Mouse (Mus musculus): ENCODE data around the gene Hacd3. TPM values are rescaled to one million over a fixed set of nuclear protein-coding genes. Genes with fewer than 3 reads are reported as not detected.

Hacd3 gene
- polyA plus RNA-seq, 1 experiment, result 5.0 TPM

DNA sequence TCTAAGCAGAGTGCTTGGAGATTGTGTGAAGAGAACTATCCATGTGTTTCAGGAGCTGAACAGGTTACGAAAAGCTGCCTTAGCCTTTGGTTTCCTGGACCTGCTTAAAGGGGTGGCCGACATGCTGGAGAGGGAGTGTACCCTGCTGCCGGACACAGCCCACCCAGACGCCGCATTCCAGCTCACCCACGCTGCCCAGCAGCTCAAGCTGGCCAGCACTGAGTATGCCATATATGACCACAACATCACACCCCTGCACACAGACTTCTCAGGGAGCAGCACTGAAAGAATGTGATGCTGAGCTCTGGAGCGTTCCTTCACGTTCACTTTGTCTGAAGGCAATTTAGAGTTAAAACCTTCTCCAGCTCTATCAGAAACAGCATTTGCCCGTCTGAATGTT, 35.7 kb downstream of the Hacd3 start:
- TF ChIP-seq GATA1 (IDR thresholded peaks at IDR 0.05; ENCODE audit: low read length), result no peak

DNA sequence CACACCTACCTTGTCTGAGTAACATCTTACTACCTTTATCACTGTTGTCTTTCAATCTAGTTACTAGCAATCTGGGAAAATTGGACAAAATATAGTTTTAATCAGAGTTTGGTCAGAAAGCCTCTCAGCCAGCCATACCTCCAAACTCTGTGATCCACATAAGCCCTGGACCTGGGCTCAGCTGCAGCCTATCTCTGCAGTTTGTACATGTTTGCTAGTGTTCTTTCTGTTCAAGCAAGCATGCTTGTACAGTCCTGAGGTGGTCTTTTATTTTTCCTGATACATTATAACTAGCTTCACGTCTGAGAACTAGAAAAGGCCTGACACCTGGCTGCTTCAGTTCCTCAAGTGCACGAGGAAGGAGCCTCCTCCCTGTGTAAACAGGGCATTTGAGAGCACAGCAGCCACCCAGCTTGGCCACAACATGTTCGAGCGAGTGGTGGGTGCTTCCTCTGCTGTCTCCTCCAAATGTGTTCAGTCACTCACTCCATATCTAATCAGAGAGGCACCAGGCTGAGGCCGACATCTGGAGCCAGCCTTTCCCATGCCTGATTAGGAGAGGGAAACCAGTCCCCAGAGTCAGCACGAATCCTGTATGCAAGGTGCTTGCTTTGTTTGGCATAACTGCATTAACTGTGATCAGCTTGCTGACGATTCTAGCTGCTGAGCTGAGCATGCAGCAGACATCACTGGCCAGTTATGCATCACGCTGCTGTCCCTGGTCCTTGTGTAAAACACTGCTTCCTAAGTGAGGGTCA, 36.3 kb downstream of the Hacd3 start:
- TF ChIP-seq GATA1 (IDR thresholded peaks at IDR 0.05; ENCODE audit: low read length), result no peak

DNA sequence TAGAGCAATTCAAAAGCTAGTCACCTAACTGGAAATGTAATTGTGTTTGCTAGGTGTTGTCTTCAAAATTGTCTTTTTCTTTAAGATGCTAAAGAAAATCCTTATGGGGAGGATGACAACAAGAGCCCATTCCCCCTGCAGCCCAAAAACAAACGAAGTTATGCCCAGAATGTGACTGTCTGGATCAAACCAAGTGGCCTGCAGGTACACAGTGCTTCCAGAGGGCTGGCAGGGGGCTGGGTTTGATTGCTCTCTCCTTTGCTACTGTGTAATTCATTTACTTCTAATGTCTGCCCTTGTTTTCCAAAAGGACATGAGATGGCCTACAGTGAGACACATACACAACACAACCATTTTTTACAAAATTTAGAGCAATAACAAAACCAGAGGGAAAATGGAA, 39.6 kb downstream of the Hacd3 start:
- no peak for TF ChIP-seq GATA1 (IDR thresholded peaks at IDR 0.05; ENCODE audit: low read length)

DNA sequence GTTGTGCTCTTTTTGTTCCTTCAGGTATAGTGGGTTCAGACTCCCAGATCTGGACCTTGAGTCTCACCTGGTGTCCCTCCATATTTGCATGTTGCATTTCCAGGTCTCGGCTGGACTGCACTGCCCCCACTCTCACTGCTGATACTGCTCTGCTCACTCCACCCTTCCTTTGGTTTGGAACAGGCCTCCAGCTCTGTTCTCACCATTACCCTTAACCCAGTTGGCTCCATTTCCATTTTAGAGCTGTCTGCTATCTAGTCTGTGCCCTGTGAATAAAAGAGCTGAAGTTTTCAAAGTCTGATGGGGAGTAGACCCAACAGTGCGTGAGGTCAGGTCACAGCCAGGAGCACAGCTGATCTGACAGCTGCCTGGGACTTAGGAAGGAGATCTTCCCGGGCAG, 40.9 kb downstream of the Hacd3 start:
- no peak for TF ChIP-seq GATA1 (IDR thresholded peaks at IDR 0.05; ENCODE audit: low read length)

DNA sequence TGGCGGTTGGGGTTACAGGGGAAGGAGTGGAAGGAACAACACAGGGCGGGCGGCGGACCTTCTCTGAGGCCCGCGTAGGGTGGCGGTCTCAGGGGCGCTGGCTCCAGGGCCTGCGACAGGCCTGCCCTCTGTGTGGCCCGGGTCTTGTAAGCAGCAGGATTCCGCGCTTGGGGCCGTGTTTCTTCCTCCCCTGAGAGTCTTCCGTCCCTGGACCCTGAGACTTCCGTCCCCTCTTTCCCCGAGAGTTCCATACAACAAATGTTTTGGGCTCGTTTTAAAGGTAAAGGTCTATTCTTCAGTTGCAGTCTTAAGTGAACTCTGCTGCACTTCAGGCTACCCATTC, 60.5 kb downstream of the Hacd3 start:
- TF ChIP-seq GATA1 (IDR thresholded peaks at IDR 0.05; ENCODE audit: low read length), result no peak

DNA sequence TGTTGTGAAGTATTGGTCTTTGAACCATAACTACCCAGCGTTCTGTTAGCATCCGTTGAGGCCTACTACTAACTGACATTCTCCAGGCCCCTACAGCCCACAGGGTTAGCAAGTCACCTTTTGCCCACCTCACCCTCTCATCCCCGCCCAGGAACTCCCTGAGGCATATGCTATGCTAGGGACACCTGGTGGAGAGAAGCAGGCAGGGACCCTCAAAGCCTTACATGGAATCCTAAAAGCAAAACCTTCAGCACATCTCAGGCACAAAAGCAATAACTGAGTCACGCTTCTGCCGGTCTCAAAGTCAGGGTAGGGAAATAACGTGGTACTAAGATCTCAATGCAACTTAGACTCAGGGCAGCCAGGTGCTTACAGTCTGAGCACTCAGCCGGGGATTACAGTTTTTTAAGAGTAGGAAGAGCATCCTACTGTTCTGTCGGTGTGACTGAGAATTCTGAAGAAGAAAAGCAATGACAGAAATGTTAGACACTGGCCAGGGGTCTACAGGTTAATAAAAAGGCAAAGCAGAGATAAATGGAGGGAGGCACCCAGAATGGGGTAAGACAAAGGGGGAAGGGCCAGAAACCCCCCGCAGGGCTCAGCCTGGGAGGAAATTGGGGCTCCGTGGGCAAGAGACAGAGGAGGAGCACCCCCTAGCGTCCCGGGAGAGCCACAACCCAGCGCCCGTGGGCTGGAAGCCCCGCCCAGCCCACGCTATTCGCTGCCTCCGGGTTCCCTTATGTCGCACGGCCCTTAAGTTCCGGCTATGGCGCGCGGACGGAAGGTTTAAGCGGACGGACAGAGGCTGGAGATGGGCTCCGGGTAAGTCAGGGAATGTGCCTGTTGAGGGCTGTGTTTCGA, 61.1 kb downstream of the Hacd3 start, which contains the start of gene Ints14:
Gene Ints14 (plus strand): TSS at position 789 of the 861 bp plus-strand sequence.
- TF ChIP-seq GATA1 (IDR thresholded peaks at IDR 0.05; ENCODE audit: low read length), result no peak

DNA sequence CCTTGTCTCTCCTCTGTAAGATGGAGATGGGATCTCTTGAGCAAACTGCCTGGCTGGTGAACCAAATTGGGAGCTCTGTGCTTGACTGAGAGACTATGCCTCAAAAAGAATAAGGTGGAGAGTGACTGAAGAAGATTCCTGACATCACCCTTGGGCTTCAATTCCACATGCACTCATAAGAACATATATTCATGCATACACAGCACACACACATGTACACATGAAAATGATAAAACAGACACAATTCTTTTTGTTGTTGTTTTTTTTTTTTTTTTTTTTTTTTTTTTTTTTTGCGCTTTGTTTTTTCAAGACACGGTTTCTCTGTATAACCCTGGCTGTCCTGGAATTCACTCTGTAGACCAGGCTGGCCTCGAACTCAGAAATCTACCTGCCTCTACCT, 64.2 kb downstream of the Hacd3 start:
- TF ChIP-seq GATA1 (IDR thresholded peaks at IDR 0.05; ENCODE audit: low read length), result no peak

DNA sequence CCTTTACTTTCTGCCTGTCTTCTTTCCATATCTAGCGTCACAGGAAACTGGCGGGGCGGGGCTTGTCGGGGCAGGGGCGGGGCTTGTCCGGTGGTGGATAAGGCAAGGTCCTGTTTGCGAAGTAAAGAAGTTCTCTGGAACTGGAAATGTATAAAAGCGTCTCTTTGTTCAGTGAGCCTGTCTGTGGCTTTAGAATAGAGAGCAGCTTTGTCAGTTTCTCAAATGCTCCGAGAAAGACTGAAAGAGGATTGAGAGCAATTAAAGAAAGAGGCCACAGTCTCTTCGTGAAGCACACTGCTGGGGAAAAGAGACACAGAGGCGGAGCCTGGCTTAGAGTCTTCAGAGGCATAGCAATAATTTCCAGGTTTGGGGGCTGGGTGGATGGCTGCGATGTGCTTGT, 65.2 kb downstream of the Hacd3 start:
- no peak for TF ChIP-seq GATA1 (IDR thresholded peaks at IDR 0.05; ENCODE audit: low read length)

DNA sequence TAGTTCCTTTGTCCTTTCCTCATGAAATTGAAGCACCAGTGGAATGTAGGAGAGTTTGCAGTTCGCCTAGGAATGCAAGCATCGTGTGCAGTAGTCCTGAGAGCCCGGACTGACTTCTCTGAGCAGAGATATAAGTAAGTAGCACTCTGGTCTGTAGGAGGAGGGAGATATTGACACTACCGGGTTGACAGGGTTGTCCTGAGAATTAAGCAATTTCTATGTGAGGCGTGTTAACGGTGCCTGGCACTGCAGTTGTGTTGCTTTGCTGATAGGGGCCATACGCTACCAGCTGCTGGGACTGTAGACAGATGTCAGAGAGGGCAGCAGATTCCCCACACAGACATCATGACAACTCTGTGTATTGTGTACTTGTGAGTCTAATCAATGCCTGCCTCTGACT, 68.3 kb downstream of the Hacd3 start:
- no peak for TF ChIP-seq GATA1 (IDR thresholded peaks at IDR 0.05; ENCODE audit: low read length)

DNA sequence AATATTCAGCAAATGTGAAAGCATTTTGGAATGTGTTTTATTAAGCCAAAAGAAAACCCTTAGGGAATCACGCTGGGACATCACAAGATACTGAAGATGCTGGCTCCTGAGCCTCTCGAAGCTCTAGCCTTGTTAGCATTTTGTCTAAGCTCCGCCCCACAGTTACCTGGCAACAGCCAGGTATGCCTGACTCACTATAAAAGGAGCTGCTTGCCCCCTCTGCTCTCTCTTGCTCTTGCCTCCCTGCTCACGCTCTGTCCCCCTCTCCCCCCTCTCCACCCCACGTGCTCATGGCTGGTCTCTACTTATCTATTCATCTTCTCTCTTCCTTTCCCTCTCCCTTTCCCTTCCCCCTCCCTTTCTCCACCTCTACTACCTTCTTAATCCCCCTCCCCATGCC, 69.4 kb downstream of the Hacd3 start:
- no peak for TF ChIP-seq GATA1 (IDR thresholded peaks at IDR 0.05; ENCODE audit: low read length)

DNA sequence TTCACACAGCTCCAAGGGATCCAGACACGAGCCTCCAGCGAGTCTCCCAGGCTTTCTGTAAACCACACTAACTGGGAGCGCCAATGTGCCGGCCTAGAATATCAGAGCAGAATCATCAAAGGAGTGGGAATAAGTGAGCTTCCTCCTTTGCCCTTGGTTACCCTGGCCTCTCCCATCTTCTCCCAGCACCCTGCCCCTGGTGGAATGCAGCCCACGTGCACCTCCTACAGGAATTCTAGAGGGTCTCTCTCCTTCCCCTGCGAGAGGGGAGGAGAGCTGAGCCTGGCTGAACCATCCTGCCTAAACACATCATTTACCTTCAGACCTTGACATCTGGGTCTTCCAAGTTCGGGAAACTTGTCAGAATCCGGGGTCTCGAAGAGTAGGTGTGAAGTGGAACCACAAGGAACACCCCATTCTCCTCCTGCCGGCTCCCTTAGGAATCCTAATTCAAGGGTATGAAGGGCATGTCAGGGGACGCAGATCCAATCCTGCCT, 70.3 kb downstream of the Hacd3 start, which contains the start of gene Slc24a1:
Gene Slc24a1 (minus strand): TSS at position 447 of the 497 bp plus-strand sequence.
- TF ChIP-seq GATA1 (IDR thresholded peaks at IDR 0.05; ENCODE audit: low read length), result no peak

DNA sequence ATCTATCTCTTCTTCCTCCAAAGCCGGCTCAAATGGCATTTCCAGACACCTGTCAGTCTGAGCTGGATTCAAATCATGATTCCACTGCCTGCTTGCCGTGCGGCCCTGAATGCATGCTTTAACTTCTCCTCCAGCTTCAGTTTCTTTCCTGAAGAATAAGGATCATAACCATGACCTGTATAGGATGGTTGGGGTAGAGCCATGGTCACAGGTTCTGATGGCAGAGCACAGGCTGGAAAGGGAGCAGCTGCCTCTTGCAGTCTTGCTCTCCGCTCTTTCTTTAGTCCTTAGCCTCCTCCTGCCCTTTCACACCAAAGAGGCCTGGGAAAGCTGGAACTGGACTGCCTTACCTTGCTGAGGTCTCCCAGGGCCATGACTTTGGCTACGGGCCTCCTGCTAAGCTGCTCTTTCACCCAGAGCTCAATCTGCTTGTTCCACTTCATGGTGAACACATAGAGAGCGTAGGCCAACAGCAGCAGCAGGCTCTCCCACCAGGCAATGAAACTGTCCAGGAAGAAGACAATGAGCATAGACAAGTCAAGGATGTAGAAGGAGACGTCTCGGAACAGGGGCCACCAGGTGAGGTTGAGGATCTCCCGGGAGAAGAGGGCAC, 73.9 kb downstream of the Hacd3 start:
- TF ChIP-seq GATA1 (IDR thresholded peaks at IDR 0.05; ENCODE audit: low read length), result no peak

DNA sequence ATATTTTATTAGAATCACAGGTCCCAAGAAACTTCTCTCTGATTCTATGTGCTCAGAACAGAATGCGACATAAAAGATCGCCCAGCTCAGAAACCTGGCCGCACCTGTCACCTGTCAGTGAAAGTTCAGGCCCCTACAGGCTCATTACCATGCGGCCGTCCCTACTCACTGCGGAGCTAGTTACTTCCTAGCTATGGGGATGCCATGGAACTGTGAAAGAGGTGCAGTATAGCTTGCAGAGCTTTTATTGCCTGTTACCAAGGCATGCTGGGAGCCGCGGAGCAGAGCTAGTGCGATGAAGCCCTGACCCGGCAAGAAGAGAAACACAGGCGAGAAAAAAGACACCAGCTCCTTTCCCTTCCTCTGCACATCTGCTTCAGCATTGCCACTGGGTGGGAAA, 77.5 kb downstream of the Hacd3 start:
- no peak for TF ChIP-seq GATA1 (IDR thresholded peaks at IDR 0.05; ENCODE audit: low read length)

DNA sequence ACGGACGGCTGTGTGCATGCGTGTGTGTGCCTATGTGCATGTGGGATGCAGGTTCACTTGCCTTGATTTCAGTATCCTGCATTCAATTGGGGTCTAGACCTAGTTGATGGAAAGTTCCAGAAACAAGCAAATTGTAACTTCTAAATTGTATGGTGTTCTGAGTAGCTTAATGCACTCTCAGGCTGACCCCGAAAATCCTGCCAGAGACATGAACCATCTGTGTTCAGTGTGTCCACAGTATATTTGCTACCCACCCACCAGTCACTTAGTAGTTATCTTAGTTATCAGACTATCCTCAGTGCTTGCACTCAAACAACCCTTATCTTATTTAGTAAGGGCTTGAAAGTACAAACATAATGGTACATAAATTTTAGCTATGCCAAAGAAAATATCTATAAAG, 79.8 kb downstream of the Hacd3 start:
- no peak for TF ChIP-seq GATA1 (IDR thresholded peaks at IDR 0.05; ENCODE audit: low read length)

DNA sequence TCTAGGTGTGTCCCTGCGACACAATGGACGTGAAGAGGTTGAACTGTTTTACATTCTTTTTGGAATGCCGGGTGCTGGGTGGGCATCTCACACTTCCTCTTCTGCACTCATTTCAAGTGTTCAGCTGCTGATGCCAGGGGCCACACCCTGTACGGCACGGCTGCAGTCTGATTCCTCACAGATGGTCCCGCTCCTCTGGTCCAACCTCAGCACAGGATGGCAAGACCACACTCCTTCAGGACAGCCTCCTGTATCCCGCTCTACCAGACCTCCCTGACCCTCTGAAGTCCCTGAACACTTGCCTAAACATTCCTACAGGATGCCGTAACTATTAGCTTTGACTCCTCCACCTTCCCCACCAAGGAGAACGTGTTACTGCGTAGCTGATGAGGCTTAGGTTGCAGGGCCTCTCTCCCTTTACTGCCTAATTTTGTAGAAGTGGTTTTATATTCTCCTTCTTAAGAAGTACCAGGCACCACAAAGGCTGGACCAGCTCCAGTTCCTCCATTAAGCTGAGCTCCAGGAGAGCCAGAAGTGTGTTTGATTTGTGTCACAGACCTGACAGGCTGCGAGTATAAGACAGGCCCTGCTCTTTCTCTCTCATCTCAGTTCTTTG, 80.7 kb downstream of the Hacd3 start:
- TF ChIP-seq GATA1 (IDR thresholded peaks at IDR 0.05; ENCODE audit: low read length), result no peak

DNA sequence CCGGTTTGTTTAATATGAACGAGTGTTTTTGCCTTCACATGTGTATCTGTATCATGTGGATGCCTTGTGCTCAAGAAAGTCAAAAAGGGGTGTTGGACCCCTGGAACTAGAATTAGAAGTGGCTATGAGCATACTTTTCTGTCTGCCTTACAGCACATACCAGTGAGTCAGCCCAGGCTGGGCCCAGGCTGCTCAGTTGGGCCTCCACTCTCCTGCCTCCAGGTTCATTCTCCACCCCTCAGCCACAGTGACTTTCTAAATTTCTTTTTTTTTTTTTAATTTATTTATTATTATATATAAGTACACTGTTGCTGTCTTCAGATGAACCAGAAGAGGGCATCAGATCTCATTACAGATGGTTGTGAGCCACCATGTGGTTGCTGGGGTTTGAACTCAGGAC, 81.7 kb downstream of the Hacd3 start:
- TF ChIP-seq GATA1 (IDR thresholded peaks at IDR 0.05; ENCODE audit: low read length), result no peak
